Mouse (Mus musculus) MEL (cell line): Measurements from ENCODE around the gene Psd4.

Experiments used
- CTCF ChIP-seq, 3 experiments: IDR thresholded peaks in 2 of 3; conservative IDR thresholded peaks in 1 of 3; 2 replicates each; pipeline ENCODE4 v1.5.1; 2011 to 2012; ENCODE audit warnings: low read length in 3 of 3, low read depth in 2 of 3, mild to moderate bottlenecking in 2 of 3, improper control_type of control experiment in 1 of 3, inconsistent platforms in 1 of 3, mixed read lengths in 1 of 3, moderate library complexity in 1 of 3; ENCODE audit not compliant: control insufficient read depth in 1 of 3, insufficient read depth in 1 of 3, poor library complexity in 1 of 3, severe bottlenecking in 1 of 3
- EP300 ChIP-seq, 2 experiments: IDR thresholded peaks; 2 replicates each; pipeline ENCODE4 v1.6.1; 2011; ENCODE audit warnings: improper control_type of control experiment in 2 of 2, low read length in 2 of 2, low read depth in 1 of 2, mild to moderate bottlenecking in 1 of 2
- ETS1 ChIP-seq: IDR thresholded peaks from 2 replicates; pipeline ENCODE4 v1.6.1; 2012; ENCODE audit warnings: low read depth, mild to moderate bottlenecking, inconsistent platforms, low read length, improper control_type of control experiment, moderate library complexity
- GATA1 ChIP-seq: IDR thresholded peaks from 2 replicates; pipeline ENCODE4 v1.6.1; 2011; ENCODE audit warnings: low read depth, low read length, improper control_type of control experiment
- HCFC1 ChIP-seq: IDR thresholded peaks from 2 replicates; pipeline ENCODE4 v1.6.1; 2012; ENCODE audit warnings: low read depth, mild to moderate bottlenecking, inconsistent platforms, low read length, improper control_type of control experiment, moderate library complexity
- MAX ChIP-seq: IDR thresholded peaks from 2 replicates; pipeline ENCODE4 v1.6.1; 2011; ENCODE audit warnings: low read length, improper control_type of control experiment
- NELFE ChIP-seq: IDR thresholded peaks from 2 replicates; pipeline ENCODE4 v1.6.1; 2011; ENCODE audit warnings: low read depth, low read length, improper control_type of control experiment
- POLR2A ChIP-seq, 2 experiments: IDR thresholded peaks; 2 replicates each; pipeline ENCODE4 v1.6.1; 2011 to 2012; ENCODE audit warnings: low read length in 2 of 2, mild to moderate bottlenecking in 2 of 2, control low read depth in 1 of 2, improper control_type of control experiment in 1 of 2, low read depth in 1 of 2, moderate library complexity in 1 of 2; ENCODE audit not compliant: control insufficient read depth in 1 of 2, insufficient read depth in 1 of 2, poor library complexity in 1 of 2
- POLR2AphosphoS2 ChIP-seq: IDR thresholded peaks from 2 replicates; pipeline ENCODE4 v1.6.1; 2011; ENCODE audit warnings: low read length, improper control_type of control experiment
- RCOR1 ChIP-seq: IDR thresholded peaks from 2 replicates; pipeline ENCODE4 v1.6.1; 2012; ENCODE audit warnings: low read depth, mild to moderate bottlenecking, inconsistent platforms, low read length, improper control_type of control experiment
- SMC3 ChIP-seq: IDR thresholded peaks from 2 replicates; pipeline ENCODE4 v1.6.1; 2011; ENCODE audit warnings: low read depth, low read length, improper control_type of control experiment
- TBP ChIP-seq: IDR thresholded peaks from 2 replicates; pipeline ENCODE4 v1.8.0; 2011; ENCODE audit warnings: low read depth, low read length, improper control_type of control experiment

DNA sequence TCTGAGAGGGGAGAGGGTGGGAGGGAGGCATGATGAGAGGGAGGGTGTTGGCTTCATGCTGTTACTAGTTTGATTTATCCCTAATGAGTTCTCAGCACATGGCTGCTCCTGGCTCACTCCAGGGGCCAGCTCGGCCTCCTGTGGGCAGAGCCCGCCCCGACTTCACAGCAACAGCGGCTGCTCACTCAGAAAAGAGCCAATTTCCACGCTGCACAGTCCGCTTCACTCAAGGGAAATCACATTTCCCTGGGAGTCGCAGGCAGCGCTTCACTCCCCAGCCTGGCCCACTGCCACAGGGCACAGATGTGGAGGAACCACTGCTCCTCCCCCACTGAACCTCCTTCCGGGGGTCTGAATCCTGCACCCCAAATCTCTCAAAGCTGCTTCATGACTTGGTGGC is 49.3 kb downstream of the Psd4 start:
- TF ChIP-seq GATA1 (no peak), CTCF (IDR thresholded peaks at IDR 0.05 in 2 of 3, conservative IDR thresholded peaks at IDR 0.05 in 1 of 3; ENCODE audit: control insufficient read depth in 1 of 3, insufficient read depth in 1 of 3, low read depth in 2 of 3, low read length in 3 of 3, poor library complexity in 1 of 3, severe bottlenecking in 1 of 3) (no peak), MAX (no peak), TBP (no peak), HCFC1 (no peak), EP300 (IDR thresholded peaks at IDR 0.05; ENCODE audit: low read depth in 1 of 2, low read length in 2 of 2) (no peak), POLR2AphosphoS2 (no peak), ETS1 (no peak), POLR2A (IDR thresholded peaks at IDR 0.05; ENCODE audit: control insufficient read depth in 1 of 2, insufficient read depth in 1 of 2, low read depth in 1 of 2, low read length in 2 of 2, poor library complexity in 1 of 2) (no peak), SMC3 (no peak), NELFE (no peak), RCOR1 (no peak)
